Mouse (Mus musculus) midbrain, embryonic 11.5 days (tissue): ENCODE results near the gene Ykt6. TPM values are rescaled to one million over a fixed set of nuclear protein-coding genes. Genes with fewer than 3 reads are reported as not detected.

Source experiments
- ATAC-seq: fragments of 200-750 bp; cut with Nextera tagmentation; 2 replicates; pipeline ENCODE4 v1.8.0; 2017; ENCODE audit warnings: moderate TSS enrichment, moderate library complexity; ENCODE audit not compliant: low FRiP score
- DNase-seq: peaks from one replicate; pipeline ENCODE4 v3.0.0; 2015; ENCODE audit warnings: low spot score; ENCODE audit errors: missing footprints
- H3K27ac ChIP-seq: fragments of 300-500 bp; sonication (generic); 2 replicates; pipeline ENCODE4 v1.5.1; 2014; ENCODE audit warnings: low read depth, low read length
- H3K27me3 ChIP-seq: fragments of 300-500 bp; sonication (generic); 2 replicates; pipeline ENCODE4 v1.6.1; 2014; ENCODE audit warnings: mild to moderate bottlenecking, low read length, moderate library complexity, mixed read lengths; ENCODE audit not compliant: control insufficient read depth, insufficient read depth
- H3K36me3 ChIP-seq: fragments of 300-500 bp; sonication (generic); 2 replicates; pipeline ENCODE4 v1.6.1; 2014; ENCODE audit warnings: mild to moderate bottlenecking, low read length, moderate library complexity, mixed read lengths; ENCODE audit not compliant: control insufficient read depth, insufficient read depth
- H3K4me1 ChIP-seq: fragments of 300-500 bp; sonication (generic); 2 replicates; pipeline ENCODE4 v1.6.1; 2014; ENCODE audit warnings: low read length; ENCODE audit not compliant: control insufficient read depth, insufficient read depth
- H3K4me2 ChIP-seq: fragments of 300-500 bp; sonication (generic); 2 replicates; pipeline ENCODE4 v1.6.1; 2014; ENCODE audit warnings: mild to moderate bottlenecking, moderate library complexity
- H3K4me3 ChIP-seq: fragments of 300-500 bp; sonication (generic); 2 replicates; pipeline ENCODE4 v1.5.1; 2014; ENCODE audit warnings: low read depth, low read length
- H3K9ac ChIP-seq: fragments of 300-500 bp; sonication (generic); 2 replicates; pipeline ENCODE4 v1.6.1; 2014; ENCODE audit warnings: low read length
- H3K9me3 ChIP-seq: fragments of 300-500 bp; sonication (generic); 2 replicates; pipeline ENCODE4 v1.6.1; 2016; ENCODE audit warnings: low read length; ENCODE audit not compliant: control insufficient read depth
- WGBS: fragments of 180-500 bp; shearing (Covaris S2); extraction: QIAGEN DNeasy Blood & Tissue Kit; methylation state at CpG from one replicate; pipeline ENCODE4 v1.1.7; 2014; 5-methylcytosine and 5-hydroxymethylcytosine counted together
- polyA plus RNA-seq: library from polyadenylated mRNA; unstranded; fragments of >200 nt; fragmentation: Nextera tagmentation; extraction: Ambion mirVana; gene quantifications from 2 replicates; pipeline ENCODE4 v1.2.1, GENCODE M21; 2014

The Ykt6 gene
- polyA plus RNA-seq, 1 experiment from 2014 or later, result 29.4 TPM

DNA sequence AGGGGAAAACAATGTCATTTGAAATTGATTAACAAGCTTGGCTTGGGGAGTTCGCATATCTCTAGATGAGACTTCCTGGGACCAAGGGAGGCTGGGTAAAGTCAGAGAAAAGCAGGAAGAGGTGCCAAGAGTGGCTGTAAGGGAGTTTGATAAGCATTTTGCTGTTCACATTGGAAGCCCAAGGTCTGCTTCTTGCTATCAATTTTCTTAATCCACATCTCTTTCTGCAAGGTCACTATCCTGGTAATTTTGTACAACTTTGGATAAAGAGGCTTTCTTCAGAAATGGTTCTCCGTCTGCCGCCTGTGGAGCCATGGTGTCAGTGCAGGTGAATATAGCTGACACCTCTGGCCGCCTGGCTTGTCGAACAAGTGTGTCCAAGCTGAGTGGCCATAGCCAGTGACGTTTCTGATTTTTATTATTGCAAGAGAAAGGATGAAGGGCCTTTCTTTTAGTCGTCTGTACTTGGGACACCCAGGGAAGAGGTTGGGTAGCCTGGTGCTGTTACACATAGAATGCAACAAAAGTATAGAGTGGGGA lies 458 bp upstream of the Ykt6 start:
- WGBS, result 5% methylated on average over 7 of the region's 7 CpGs

DNA sequence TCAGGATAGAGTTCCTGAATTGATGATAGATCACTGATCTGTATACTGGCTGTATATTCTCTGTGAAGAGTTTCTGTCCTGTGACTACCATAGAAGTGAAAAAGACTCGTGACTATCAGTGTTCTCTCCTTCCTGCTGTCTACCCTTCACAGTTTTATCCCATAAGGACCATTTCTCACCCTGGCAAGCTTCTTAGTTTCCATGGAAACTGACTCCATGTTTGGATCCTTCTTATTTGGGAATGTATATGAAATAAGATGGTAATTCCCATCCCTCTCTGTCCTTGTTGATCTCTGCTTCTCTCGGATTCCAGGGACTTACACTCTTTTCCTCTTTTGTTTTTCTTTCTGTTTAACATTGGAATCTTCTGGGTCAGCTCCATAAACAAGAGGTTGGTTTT lies 4.6 kb downstream of the Ykt6 start:
- Histone ChIP-seq H3K4me3 (no peak overlapping the region), H3K4me2 (no peak overlapping the region), H3K36me3 (peaks cover 19% of the 10 kb centered on the region), H3K9ac (no peak overlapping the region), H3K27me3 (no peaks in the 10 kb centered on the region), H3K9me3 (no peaks in the 10 kb centered on the region), H3K27ac (no peak overlapping the region), H3K4me1 (peaks cover 7% of the 10 kb centered on the region)
- 86% methylated on average over 2 of the region's 2 CpGs for WGBS
- ATAC-seq, result no peak
- DNase-seq, result no peak

More for the DNA sequence above, 458 bp upstream of the Ykt6 start:
- Histone ChIP-seq H3K4me1 (peaks cover 8% of the 10 kb centered on the region), H3K27me3 (no peaks in the 10 kb centered on the region), H3K4me3 (peak overlapping the region; percentile 93), H3K4me2 (peak overlapping the region; percentile 56), H3K27ac (peak overlapping the region; percentile 74), H3K9me3 (no peaks in the 10 kb centered on the region), H3K9ac (peak overlapping the region; percentile 95), H3K36me3 (no peaks in the 10 kb centered on the region)
- DNase-seq (no peak), ATAC-seq (peak; percentile 78)

DNA sequence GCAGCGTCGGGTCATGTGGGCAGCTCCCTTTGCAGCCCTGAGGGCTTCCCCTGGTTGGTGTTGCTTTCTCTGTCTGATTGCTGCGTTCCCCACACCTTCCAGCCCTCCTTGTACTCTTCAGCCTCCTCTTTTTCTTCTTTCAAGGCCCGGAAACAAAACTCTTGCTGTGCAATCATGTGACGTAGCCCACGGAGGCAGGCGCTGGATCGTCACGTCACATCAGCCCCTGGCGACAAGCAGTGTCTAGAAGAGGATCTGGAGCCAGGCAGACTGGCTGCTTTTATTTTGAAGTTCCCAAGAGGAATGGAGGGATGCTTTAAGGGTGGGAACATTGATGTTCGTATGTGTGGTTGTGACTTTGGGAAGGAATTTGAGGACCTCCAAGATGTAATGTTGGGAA lies 10.4 kb downstream of the Ykt6 start:
- no peak for DNase-seq
- Histone ChIP-seq H3K4me1 (no peaks in the 10 kb centered on the region), H3K9ac (no peak overlapping the region), H3K9me3 (no peaks in the 10 kb centered on the region), H3K36me3 (peaks cover 25% of the 10 kb centered on the region), H3K4me2 (no peak overlapping the region), H3K4me3 (no peak overlapping the region), H3K27me3 (no peaks in the 10 kb centered on the region), H3K27ac (no peak overlapping the region)
- ATAC-seq, result no peak
- 87% methylated on average over 11 of the region's 11 CpGs for WGBS

DNA sequence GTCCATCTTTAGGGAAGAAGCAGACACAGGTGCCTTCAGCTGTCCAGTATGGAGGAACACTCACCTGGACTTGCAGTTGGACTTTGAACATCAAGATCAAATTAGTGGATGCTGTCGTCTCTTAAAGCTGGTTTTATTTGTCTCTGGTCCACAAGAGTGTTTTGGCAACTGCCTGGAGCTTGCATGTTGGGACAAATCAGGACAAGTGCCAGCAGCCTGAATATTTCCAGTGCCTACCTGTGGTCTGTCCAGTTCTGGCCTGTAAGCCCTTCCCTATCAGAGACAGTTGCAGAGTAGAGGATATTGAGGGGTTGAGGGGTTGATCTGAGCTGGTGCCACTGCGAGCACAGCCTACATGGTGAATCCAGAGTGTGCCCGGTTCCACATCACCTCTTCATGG lies 11.3 kb downstream of the Ykt6 start:
- Histone ChIP-seq H3K27ac (no peak overlapping the region), H3K4me3 (no peak overlapping the region), H3K4me1 (no peaks in the 10 kb centered on the region), H3K27me3 (no peaks in the 10 kb centered on the region), H3K4me2 (no peak overlapping the region), H3K9me3 (no peaks in the 10 kb centered on the region), H3K36me3 (peaks cover 22% of the 10 kb centered on the region; the same call in 1 of the 2 replicates), H3K9ac (no peak overlapping the region)
- WGBS, result 95% methylated on average over 3 of the region's 3 CpGs
- ATAC-seq, result no peak
- no peak for DNase-seq

DNA sequence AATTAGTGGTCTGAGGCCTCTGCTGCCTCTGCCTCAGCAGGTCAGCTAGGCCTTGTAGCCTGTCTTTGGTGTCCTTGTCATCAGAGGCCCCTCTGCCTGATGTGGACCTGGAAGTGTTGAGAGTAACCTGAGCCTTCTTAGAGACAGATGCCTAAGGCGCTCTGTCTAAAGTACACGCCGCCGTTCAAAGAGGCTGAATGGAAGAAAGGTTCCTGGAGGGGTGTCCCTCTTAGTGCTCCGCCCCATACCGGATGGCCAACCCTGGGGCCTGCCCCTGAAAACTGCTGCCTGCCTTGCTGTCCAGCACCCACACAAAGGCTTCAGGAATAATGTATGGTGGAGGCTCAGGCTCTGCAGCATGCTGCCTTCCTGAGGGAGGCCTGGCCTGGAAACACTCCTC lies 12.7 kb downstream of the Ykt6 start:
- no peak for DNase-seq
- ATAC-seq, result no peak
- no peak overlapping the region for H3K27ac ChIP-seq
- H3K4me3 ChIP-seq, result no peak overlapping the region
- no peaks in the 10 kb centered on the region for H3K27me3 ChIP-seq
- no peak overlapping the region for H3K4me2 ChIP-seq
- H3K36me3 ChIP-seq, result peaks cover 13% of the 10 kb centered on the region; the same call in 1 of the 2 replicates
- 87% methylated on average over 6 of the region's 6 CpGs for WGBS
- H3K4me1 ChIP-seq, result peaks cover 3% of the 10 kb centered on the region
- no peaks in the 10 kb centered on the region for H3K9me3 ChIP-seq
- no peak overlapping the region for H3K9ac ChIP-seq

DNA sequence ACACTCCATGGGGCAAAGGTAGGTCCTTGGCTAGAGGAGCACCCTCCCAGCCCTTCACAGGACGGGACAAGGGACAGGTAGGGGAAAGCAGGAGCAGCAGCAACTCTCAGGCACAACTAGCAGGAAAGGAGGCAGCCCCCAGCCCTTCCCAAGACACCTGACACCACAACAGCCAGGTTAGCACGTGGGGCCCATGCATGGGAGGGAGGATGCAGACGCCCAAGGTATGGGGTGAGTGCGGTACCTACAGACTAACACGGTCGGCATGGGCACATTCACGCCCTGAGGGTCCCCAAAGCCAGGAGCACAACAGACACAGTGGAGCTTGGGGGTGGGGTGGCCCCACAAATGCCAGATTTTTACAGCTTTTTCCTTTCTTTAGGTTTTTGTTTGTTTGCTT lies 15.7 kb downstream of the Ykt6 start:
- 55% methylated on average over 7 of the region's 7 CpGs for WGBS
- H3K4me2 ChIP-seq, result no peak overlapping the region
- H3K27me3 ChIP-seq, result no peaks in the 10 kb centered on the region
- ATAC-seq (no peak), DNase-seq (peak; percentile 60)
- H3K9me3 ChIP-seq, result no peaks in the 10 kb centered on the region
- no peak overlapping the region for H3K27ac ChIP-seq
- H3K9ac ChIP-seq, result no peak overlapping the region
- H3K4me1 ChIP-seq, result peaks cover 3% of the 10 kb centered on the region
- peaks cover 6% of the 10 kb centered on the region; the same call in 1 of the 2 replicates for H3K36me3 ChIP-seq
- no peak overlapping the region for H3K4me3 ChIP-seq

DNA sequence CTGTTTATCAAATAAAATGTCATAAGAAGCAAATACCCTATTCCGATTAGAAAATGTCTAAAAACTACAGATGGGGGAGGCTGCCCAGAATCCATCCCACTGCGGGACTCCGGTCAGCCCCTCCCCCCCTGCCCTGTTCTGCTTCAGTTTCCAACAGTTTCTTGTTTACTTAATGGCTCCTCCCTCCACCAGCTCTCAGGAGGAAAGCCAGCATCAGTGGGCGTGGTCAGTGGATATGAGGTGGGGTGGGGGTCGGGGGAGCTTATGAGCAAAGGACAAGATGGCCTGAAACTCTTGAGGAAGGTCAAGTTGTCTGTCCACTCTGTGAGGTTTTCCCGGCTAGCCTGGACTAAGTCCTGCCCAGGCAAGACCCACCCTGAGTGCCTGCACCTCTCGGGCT lies 17.7 kb downstream of the Ykt6 start:
- Histone ChIP-seq H3K4me3 (no peak overlapping the region), H3K9ac (no peak overlapping the region), H3K27ac (no peak overlapping the region), H3K36me3 (peaks cover 2% of the 10 kb centered on the region; the same call in 1 of the 2 replicates), H3K9me3 (no peaks in the 10 kb centered on the region), H3K4me1 (peaks cover 3% of the 10 kb centered on the region), H3K4me2 (no peak overlapping the region), H3K27me3 (no peaks in the 10 kb centered on the region)
- ATAC-seq, result no peak
- no peak for DNase-seq
- 57% methylated on average over 7 of the region's 7 CpGs for WGBS

DNA sequence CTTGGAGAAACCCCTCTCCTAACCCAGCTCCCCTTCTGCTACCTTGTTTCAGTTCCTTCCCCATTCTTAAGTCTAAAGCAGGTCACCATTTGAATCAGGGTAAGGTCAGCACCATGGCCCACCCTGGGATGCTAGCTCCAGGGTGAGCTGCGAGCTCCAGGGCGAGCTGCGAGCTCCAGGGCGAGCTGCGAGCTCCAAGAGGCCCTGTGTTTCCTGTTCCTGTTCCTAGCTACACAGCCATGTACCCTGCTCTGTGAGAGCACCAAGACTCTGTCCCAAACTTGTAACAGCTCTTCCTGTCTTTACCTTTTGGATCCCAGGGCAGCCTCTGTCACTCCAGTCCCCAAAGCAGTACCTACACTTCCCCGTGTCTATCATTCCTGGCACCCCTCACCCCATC lies 18.6 kb downstream of the Ykt6 start:
- Histone ChIP-seq H3K4me1 (peaks cover 3% of the 10 kb centered on the region), H3K4me2 (no peak overlapping the region), H3K27ac (no peak overlapping the region), H3K27me3 (no peaks in the 10 kb centered on the region), H3K9ac (no peak overlapping the region), H3K36me3 (no peaks in the 10 kb centered on the region; the same call in 1 of the 2 replicates), H3K9me3 (no peaks in the 10 kb centered on the region), H3K4me3 (no peak overlapping the region)
- no peak for ATAC-seq
- DNase-seq, result no peak
- WGBS, result 80% methylated on average over 6 of the region's 6 CpGs

DNA sequence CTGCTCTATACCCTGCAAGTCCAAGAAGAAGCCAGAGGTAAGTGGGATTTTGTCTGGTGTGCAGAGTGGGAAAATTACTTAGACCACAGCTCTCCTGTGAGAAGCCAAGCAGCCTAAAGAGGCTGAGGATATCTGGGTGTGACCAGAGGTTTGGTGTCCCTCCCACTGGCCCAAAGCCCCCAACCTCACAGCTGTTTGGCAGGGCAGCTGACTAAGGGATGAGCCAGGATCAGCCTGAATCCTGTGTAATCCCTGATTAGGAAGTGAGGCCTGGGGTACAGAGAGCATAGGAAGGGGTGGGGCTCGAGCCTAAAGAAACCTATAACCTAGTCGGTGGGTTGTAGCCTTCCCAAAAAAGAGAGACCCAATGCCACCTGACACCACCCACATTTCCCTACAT lies 19.6 kb downstream of the Ykt6 start:
- no peaks in the 10 kb centered on the region for H3K9me3 ChIP-seq
- H3K4me1 ChIP-seq, result peaks cover 3% of the 10 kb centered on the region
- H3K4me2 ChIP-seq, result no peak overlapping the region
- no peak for ATAC-seq
- H3K9ac ChIP-seq, result no peak overlapping the region
- H3K27me3 ChIP-seq, result no peaks in the 10 kb centered on the region
- WGBS, result 56% methylated on average over 2 of the region's 2 CpGs
- H3K36me3 ChIP-seq, result no peaks in the 10 kb centered on the region
- H3K4me3 ChIP-seq, result no peak overlapping the region
- H3K27ac ChIP-seq, result no peak overlapping the region
- no peak for DNase-seq
